Mouse (Mus musculus) embryonic facial prominence, embryonic 13.5 days (tissue): ENCODE results near the gene Rps23. TPM values are rescaled to one million over a fixed set of nuclear protein-coding genes. Genes with fewer than 3 reads are reported as not detected.

ENCODE experiments used
- ATAC-seq: fragments of 200-750 bp; cut with Nextera tagmentation; 2 replicates; pipeline ENCODE4 v1.8.0; 2017; ENCODE audit warnings: low read depth; ENCODE audit not compliant: insufficient number of reproducible peaks, insufficient read depth, low FRiP score, low TSS enrichment
- H3K27ac ChIP-seq: fragments of 300-500 bp; sonication (generic); 2 replicates; pipeline ENCODE4 v1.5.1; 2015; ENCODE audit warnings: moderate library complexity, mild to moderate bottlenecking, inconsistent platforms
- H3K27me3 ChIP-seq: fragments of 300-500 bp; sonication (generic); 2 replicates; pipeline ENCODE4 v1.6.1; 2015; ENCODE audit warnings: mild to moderate bottlenecking, inconsistent platforms
- H3K36me3 ChIP-seq: fragments of 300-500 bp; sonication (generic); 2 replicates; pipeline ENCODE4 v1.6.1; 2015; ENCODE audit warnings: mild to moderate bottlenecking, inconsistent platforms
- H3K4me1 ChIP-seq: fragments of 300-500 bp; sonication (generic); 2 replicates; pipeline ENCODE4 v1.6.1; 2015; ENCODE audit warnings: inconsistent platforms
- H3K4me2 ChIP-seq: fragments of 300-500 bp; sonication (generic); 2 replicates; pipeline ENCODE4 v1.6.1; 2015; ENCODE audit warnings: moderate library complexity, mild to moderate bottlenecking, inconsistent platforms
- H3K4me3 ChIP-seq: fragments of 300-500 bp; sonication (generic); 2 replicates; pipeline ENCODE4 v1.5.1; 2015; ENCODE audit warnings: mild to moderate bottlenecking, inconsistent platforms
- H3K9ac ChIP-seq: fragments of 300-500 bp; sonication (generic); 2 replicates; pipeline ENCODE4 v1.6.1; 2015; ENCODE audit warnings: mild to moderate bottlenecking, inconsistent platforms
- H3K9me3 ChIP-seq: fragments of 300-500 bp; sonication (generic); 2 replicates; pipeline ENCODE4 v1.6.1; 2016; ENCODE audit warnings: inconsistent platforms
- WGBS: fragments of 180-500 bp; shearing (Covaris S2); methylation state at CpG from one replicate; pipeline ENCODE4 v1.1.7; 2015; ENCODE audit warnings: mixed read lengths; 5-methylcytosine and 5-hydroxymethylcytosine counted together
- polyA plus RNA-seq: library from polyadenylated mRNA; unstranded; fragments of >200 nt; fragmentation: Nextera tagmentation; extraction: Ambion mirVana; gene quantifications from 2 replicates; pipeline ENCODE4 v1.2.1, GENCODE M21; 2015

Rps23 gene
- polyA plus RNA-seq, 1 experiment from 2014 or later = 302 TPM

DNA sequence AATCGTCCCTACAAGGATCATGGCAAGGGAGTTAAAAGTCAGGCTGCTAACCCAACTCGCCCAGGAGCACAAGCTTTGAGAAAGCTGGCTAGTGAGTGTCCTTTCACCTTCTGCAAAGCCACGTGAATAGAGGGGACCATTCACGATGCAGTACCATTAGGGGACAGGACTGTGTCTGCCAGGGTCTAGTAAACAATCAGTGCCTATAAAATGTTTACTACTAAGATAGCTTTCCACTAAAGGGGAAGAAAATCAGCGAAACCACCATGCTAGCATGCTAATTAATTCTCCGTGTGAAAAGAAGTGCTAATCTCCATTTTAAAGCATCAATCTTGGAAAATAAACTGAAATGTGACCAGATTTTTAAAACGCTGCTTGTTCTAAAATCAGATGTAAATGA, 50.7 kb downstream of the Rps23 start:
- no peak overlapping the region for H3K9ac ChIP-seq
- ATAC-seq = no peak
- H3K27ac ChIP-seq = no peak overlapping the region
- H3K4me2 ChIP-seq = no peak overlapping the region
- H3K4me1 ChIP-seq = no peaks in the 10 kb centered on the region
- H3K27me3 ChIP-seq = no peaks in the 10 kb centered on the region
- H3K36me3 ChIP-seq = no peaks in the 10 kb centered on the region
- no peaks in the 10 kb centered on the region for H3K9me3 ChIP-seq
- H3K4me3 ChIP-seq = no peak overlapping the region
- WGBS = 59% methylated on average over 7 of the region's 7 CpGs

Other genes starting within 250 kb of the Rps23 start
- 0.25 TPM in 1 of 2 replicates, not detected in the other for gene Atp6ap1l, start 17.6 kb upstream of the Rps23 start, polyA plus RNA-seq